Mouse (Mus musculus): Measurements from ENCODE around the gene Cttnbp2. TPM values are rescaled to one million over a fixed set of nuclear protein-coding genes. Genes with fewer than 3 reads are reported as not detected.

The Cttnbp2 gene
- total RNA-seq, 2 experiments from 2014 or later: 6.3 to 6.8 TPM

Small RNAs within 50 kb of the gene (microRNA-seq; reads per million reads assigned to microRNA genes)
- gene Gm26233: 0 reads per million in 2 experiments
